Mouse (Mus musculus) spleen, embryonic (tissue): ENCODE results near the gene Abcc1.

Source experiments
- CTCF ChIA-PET: fragments of 350-600 bp; sonication (Branson Sonifier 250); formaldehyde crosslinking; loops from one replicate; lab custom pipeline; 2022; lab: Charles Lee

The Abcc1 gene

GRCm38 (mm10) chr16:14375942-14376341 lies 14.6 kb downstream of the Abcc1 start:
- CTCF ChIA-PET, result no interaction called here

GRCm38 (mm10) chr16:14376352-14376751 lies 15.0 kb downstream of the Abcc1 start:
- CTCF ChIA-PET, result no interaction called here

GRCm38 (mm10) chr16:14377321-14377720 lies 16.0 kb downstream of the Abcc1 start:
- CTCF ChIA-PET, result no interaction called here

DNA sequence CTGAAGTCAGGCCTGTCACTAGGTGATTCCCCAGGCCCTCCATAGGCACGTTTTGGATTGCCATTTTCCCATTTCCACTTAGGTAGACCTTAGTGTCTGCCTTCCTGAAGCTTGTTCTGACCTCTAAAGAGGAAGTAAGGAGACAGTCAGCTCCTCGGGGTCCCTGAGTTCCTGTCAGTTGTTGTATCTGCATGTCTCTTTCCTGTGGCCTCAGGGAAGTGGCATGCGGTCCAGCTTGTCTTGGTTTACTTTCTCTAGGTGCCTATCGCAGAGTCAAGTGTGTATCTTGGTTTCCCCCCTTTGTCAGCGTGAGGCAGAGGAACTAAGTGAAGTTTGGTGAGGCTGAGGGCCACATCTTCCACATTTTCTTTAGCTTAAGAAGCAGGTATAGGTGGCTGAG lies 17.3 kb downstream of the Abcc1 start:
- CTCF ChIA-PET, result interaction anchor here (0.7 kb wide), 1 partner anchor 67 kb away, joined by 3 read pairs; no protein-coding TSS in a partner anchor

- CTCF ChIA-PET, result no interaction called here
Observed at GRCm38 (mm10) chr16:14379888-14380287, 18.5 kb downstream of the Abcc1 start.

- CTCF ChIA-PET, result no interaction called here
Observed at GRCm38 (mm10) chr16:14381061-14381665, 19.8 kb downstream of the Abcc1 start.

- CTCF ChIA-PET, result no interaction called here
Observed at GRCm38 (mm10) chr16:14399303-14399702, 37.9 kb downstream of the Abcc1 start.

DNA sequence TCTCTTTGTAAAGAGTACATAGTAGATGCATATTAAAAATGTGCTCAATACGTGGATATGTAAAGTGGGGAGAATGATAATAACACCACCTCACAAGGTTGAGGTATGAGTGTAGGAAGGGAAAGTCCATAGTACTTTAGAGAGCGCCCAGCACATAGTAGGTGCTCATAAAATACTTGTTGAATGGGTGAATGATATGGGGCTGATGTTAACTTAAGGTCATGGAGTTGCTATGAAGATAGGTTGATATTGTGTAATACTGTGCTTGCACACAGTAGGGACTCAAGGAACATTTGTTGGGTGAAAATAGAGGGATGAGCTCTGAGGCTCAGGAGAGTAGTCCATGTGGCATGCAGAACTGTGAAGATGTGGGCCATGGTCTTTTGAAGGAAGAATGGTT lies 42.1 kb downstream of the Abcc1 start:
- CTCF ChIA-PET, result no interaction called here

DNA sequence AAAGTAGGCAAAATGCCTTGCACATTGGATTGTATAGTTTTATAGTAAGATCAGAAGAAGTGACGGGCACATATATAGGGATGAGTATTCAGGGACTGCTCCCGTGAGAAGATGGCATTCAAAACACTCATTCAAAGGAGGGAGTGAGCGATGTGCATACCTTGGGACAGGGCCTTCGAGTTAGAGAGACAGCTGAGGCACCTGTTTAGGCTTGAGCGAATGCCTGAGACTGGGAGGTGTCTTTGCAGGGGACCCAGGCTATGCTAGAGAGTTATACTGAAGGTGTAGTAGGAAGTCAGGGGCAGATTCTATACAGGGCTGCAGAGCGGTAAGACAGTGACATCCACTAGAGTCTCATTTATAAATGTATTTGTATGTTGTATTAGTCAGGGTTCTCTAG lies 44.3 kb downstream of the Abcc1 start:
- CTCF ChIA-PET, result no interaction called here

GRCm38 (mm10) chr16:14409124-14409523 lies 47.8 kb downstream of the Abcc1 start:
- CTCF ChIA-PET, result no interaction called here

- CTCF ChIA-PET, result no interaction called here
Observed at GRCm38 (mm10) chr16:14409776-14410175, 48.4 kb downstream of the Abcc1 start.

DNA sequence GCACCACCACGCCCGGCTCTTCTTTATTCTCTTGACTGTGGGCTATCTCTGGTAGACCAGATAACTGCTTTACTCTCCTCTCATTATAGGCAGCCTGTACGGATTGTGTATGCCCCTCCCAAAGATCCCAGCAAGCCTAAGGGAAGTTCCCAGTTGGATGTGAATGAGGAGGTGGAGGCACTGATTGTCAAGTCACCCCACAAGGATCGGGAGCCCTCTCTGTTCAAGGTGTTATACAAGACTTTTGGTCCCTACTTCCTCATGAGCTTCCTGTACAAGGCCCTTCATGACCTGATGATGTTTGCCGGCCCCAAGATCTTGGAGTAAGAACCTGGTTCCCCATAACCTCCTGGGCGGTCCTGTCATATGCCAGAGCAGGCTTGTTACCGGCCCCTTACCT lies 49.3 kb downstream of the Abcc1 start:
- CTCF ChIA-PET, result no interaction called here

- CTCF ChIA-PET, result no interaction called here
Observed at GRCm38 (mm10) chr16:14411156-14411555, 49.8 kb downstream of the Abcc1 start.

GRCm38 (mm10) chr16:14412551-14412950 lies 51.2 kb downstream of the Abcc1 start:
- CTCF ChIA-PET, result no interaction called here

GRCm38 (mm10) chr16:14415206-14415605 lies 53.8 kb downstream of the Abcc1 start:
- CTCF ChIA-PET, result no interaction called here

- CTCF ChIA-PET, result no interaction called here
Observed at GRCm38 (mm10) chr16:14416957-14417618, 55.7 kb downstream of the Abcc1 start.

DNA sequence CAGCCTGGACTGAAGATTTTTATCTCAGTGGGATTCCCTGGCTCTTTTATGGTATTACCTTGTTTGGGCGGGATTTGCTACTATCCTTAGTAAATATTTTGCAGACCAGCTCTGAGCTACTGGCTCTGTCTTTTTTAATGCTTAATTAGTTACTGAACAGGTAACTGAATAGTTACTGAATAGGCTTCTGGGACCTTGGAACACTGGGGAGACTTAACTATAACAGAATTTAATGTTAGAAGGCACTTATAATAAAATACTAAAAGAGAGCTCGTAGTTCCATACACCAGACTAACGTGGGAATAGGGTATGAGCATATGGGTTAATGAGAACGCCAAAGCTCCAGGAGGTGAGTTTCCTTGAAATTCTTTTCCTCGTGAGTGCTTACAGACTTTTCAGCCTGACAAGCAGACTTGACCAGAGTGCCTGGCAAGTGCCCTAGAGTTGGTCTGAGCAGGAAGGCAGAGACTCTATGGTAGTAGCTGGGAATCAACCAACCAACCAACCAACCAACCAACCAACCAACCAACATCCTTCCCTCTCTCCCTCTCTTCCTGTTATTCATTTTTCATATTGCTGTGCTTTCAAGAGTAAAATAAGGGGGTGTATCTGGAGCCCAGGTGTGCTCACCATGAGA lies 59.3 kb downstream of the Abcc1 start:
- CTCF ChIA-PET, result no interaction called here

- CTCF ChIA-PET, result no interaction called here
Observed at GRCm38 (mm10) chr16:14422081-14422480, 60.7 kb downstream of the Abcc1 start.

DNA sequence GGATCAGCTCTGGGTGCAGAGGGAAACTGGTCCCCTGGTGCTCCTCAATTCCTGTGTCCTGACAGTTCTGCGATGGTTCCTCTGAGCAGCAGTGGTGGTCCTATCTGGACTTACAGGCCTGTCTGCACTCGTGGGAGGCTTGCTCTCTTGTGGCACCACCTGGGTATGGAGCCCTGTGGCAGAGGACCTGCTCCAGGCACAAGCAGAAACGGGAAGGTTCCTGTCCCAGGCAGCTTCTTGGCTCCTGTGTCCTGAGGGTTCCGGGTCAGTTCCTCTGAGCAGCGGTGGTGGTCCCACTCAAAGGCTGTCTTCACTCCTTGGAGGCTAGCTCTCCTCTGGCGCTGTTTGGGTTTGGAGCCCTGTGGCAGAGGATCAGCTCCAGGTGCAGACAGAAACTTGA lies 68.0 kb downstream of the Abcc1 start:
- CTCF ChIA-PET, result no interaction called here

DNA sequence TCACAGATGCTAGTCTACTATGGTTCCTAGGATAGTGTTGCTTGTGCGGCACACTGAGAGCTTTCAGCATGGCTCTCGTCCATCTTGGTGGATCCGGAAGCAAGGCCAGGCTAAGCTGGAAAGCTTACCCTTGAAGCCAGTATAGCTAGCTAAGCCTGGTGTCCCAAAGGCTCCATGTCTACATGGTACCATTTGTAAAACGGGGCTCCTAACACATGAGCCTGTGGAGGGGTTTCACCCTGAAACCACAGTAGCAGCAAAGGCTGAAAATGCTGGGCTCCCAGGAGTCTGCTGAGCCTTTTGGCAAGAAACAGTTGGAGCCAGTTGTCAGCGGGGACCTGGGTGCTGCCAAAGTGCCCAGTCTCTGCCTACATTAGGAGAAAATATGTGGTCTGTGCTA lies 71.6 kb downstream of the Abcc1 start:
- CTCF ChIA-PET, result no interaction called here

GRCm38 (mm10) chr16:14435526-14435925 lies 74.2 kb downstream of the Abcc1 start:
- CTCF ChIA-PET, result no interaction called here

DNA sequence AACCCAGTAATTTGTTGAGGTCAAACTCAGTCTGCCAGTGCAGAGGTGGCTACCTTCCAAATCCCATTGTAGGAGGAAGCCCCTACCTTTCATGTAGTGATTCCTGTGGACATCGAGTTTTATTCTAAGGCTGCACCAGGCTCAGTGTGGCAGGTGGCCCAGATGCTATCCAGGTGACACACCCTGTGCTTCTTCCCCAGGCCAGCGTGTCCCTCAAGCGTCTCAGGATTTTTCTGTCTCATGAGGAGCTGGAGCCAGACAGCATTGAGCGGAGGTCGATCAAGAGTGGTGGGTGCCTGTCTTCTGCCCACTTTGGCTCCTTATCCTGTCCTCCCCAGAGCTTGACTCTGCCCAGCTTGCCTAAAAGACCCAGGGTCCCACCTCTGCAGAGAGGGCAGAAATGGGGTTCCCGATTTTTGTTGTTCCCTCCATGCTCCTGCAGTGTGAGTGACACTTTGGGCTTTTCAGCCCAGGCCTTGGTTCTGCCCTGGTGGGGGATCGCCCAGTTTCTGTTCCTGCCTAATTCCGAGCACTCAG lies 76.2 kb downstream of the Abcc1 start:
- CTCF ChIA-PET, result no interaction called here

- CTCF ChIA-PET, result interaction anchor here (0.9 kb wide), 1 partner anchor 76 kb away, joined by 3 read pairs; no protein-coding TSS in a partner anchor
Observed at GRCm38 (mm10) chr16:14438561-14438960, 77.2 kb downstream of the Abcc1 start.
